Mouse (Mus musculus) embryo, embryonic 11 days (tissue): ENCODE measurements around the gene Trit1.
"Not testable (repeated sequence)": the region's sequence is repeated elsewhere in the genome, so short reads cannot be mapped to it uniquely, and the experiment has no call there.

Source experiments
- DNase-seq: peaks from one replicate; pipeline ENCODE4 v3.0.0-alpha.2; 2015

The Trit1 gene

DNA sequence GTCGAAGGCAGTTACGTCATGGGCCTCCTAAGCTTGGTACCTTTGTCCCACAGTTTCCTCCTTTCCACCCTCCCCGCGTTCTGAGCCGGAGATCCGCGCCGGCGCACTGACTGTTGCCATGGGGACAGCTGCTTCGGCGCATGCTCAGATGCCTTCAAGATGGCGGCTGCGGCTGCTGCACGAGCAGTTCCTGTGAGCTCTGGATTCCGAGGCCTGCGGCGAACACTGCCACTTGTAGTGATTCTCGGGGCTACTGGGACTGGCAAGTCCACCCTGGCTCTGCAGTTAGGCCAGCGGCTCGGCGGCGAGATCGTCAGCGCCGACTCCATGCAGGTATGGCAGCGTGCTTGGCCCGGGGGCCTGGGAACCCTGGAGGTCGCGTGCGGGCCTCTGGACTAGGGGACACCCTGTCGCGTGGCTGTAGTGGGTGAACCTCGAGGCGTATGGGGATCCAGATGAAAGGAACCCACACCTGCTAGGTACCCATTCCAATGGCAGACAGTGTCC lies at the start of gene Trit1:
TSS of gene Trit1 (plus strand) at position 147 of the 507 bp plus-strand sequence.
- DNase-seq: peak; percentile 97

- no peak for DNase-seq
These were observed 48.3 kb upstream of the Trit1 start for GRCm38 (mm10) chr4:122968106-122968505.

GRCm38 (mm10) chr4:122971191-122971590 lies 45.2 kb upstream of the Trit1 start:
- DNase-seq: no peak

DNA sequence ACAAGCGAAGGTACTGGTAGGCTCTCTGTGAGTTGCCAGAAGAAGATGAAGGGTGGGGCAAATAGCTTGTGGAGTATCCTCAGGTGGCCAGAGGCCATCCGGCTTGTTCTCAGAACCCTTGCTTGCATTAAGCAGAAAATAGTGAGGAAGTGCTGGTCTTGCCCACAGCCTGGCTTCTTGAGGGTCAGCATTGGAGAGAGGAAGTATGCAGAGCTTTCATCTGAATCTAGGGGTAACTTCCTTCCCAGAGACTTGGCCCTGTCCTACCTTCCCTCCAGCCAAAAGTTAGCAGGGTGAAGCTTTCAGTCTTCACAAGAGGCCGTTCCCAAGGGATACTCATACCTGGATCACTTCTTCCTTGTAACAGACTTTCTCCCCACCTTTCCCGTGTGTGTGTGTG lies 44.8 kb upstream of the Trit1 start:
- DNase-seq: no peak

DNA sequence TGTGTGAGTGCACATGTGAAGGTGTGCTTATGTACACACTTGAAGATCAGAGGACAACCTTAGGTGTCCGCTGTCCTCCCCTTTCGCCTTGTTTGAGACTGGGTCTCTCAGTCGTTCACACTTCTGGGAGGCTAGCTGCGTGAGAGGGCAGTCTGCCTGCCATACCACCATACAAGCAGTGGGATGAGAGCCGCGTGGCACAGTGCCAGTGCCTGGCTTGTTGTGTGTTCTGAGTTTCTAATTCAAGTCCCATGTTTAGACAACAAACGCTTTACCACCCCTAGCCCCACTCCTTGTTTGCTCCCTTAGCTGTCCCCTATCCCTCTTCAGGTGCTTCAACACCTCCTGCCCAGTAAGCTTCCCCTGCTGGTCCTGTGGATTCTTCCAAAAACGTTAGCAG lies 44.3 kb upstream of the Trit1 start:
- DNase-seq: no peak

- no peak for DNase-seq
These were observed 41.3 kb upstream of the Trit1 start for GRCm38 (mm10) chr4:122974976-122975520.

DNA sequence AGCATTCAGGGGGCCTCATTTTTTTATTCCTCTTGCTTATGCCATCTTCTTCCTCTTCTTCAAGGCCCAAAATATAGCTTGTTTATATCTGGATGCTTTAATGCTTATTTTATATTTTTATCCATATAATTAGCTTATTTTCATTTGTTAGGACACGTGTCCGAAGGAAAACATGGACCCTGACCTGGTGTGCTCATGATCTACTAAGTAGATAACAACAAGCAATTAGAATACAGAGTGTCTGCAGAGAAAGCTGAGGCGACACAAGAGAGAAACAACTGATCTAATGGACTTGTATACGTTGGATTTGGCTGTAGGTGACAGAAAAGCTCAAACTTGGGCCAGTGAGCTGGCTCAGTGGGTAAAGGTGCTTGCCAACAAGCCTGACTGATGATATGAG lies 39.5 kb upstream of the Trit1 start:
- no peak for DNase-seq

- DNase-seq: no peak
These were observed 37.5 kb upstream of the Trit1 start for GRCm38 (mm10) chr4:122978850-122979249.

- no peak for DNase-seq
These were observed 36.6 kb upstream of the Trit1 start for GRCm38 (mm10) chr4:122979826-122980225.

DNA sequence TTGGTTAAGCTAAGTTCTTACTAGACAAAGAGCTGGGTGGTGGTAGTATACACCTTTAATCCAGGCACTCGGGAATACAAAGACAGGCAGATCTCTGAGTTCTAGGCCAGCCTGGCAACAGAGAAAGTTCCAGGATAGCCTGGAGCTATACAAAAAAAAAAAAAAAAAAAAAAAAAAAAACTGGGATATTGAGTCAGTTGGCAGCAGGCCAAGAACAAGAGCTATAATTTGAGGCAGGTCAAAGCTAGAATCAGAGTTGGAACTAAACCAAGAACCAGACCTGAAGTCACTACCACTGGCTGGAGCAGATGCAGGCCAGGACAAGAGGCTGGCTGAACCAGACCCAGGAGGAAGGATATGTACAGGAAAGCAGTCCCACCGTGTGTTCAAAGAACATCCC lies 35.7 kb upstream of the Trit1 start:
- no peak for DNase-seq

DNA sequence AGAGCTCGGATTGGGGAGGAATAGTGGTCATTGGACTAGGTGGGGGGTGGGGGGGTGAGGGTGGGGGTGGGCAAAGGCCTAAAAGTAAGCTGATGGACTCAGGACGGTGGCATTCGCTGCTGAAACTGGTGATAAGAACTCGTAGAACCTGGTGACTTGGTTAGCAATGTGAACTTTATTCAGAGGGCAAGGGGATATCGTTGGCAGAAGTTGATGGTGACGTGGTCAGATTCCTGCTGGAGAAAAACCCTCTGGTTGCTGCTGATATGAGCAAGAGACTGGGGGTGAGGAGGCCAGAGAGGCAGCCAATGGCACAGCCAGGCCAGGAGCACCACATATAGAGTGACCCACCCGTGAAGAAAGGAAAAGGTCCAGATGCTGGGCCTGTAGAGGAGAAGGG lies 35.2 kb upstream of the Trit1 start:
- DNase-seq: no peak

- DNase-seq: no peak
These were observed 34.5 kb upstream of the Trit1 start for GRCm38 (mm10) chr4:122981930-122982329.

DNA sequence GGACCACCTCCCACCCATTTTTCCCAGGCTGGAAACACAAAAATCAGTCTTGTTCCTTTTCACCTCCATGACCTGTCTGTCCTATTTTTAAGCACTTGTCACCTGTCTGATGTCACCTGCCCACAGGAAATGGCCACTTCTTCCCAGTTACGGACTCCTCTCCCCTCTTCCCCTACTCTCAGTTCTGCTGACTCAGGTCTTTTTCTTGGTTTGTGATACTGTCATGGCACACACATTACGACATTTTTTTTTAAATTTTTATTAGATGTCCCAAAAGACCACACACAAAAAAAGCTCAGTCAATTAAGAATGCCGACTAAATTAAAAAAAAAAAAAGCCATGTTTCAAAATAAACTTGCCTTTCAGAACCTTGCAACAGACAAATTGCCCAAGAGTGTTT lies 33.9 kb upstream of the Trit1 start:
- DNase-seq: no peak

- peak; percentile 19 for DNase-seq
These were observed 32.7 kb upstream of the Trit1 start for GRCm38 (mm10) chr4:122983486-122984261.

DNA sequence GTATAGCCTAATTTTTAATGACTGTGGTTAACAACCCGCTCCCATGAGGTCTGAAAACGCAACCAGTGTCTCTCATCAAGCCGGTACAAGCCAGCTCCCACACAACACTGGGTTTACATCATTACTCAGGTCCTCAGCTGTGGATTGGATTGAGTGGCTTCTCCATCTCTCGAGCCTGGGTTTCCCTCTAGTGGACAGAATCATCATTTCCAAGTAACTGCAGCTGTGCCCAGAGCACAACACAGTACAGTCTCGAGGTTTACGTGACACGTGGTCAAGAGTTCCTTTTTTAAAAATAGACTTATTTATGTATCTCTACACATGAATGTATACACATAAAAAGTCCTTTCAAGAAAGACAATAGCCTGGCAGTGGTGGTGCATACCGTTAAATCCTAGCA lies 31.3 kb upstream of the Trit1 start:
- DNase-seq: peak; percentile 79

DNA sequence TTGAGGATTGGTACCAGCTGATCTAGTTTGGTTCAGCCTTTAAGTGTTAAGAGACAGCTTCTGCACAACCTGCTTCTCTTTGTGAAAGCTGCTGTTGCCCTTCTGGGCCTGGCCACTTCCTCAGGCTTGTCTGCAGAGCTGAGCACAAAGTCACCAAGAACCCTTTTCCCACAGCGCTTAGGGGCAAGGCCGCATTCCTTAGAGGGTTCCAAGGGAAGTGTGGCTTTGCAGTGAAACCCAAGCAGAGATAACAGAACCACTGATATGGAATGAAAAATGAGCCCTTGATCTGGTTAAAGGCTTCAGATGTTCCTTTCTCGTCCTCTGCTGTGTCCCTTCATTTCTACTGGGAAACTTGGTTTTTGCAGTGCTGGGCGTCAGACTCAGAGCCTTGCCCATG lies 29.0 kb upstream of the Trit1 start:
- DNase-seq: no peak

GRCm38 (mm10) chr4:122988004-122988403 lies 28.4 kb upstream of the Trit1 start:
- DNase-seq: not testable (repeated sequence)

DNA sequence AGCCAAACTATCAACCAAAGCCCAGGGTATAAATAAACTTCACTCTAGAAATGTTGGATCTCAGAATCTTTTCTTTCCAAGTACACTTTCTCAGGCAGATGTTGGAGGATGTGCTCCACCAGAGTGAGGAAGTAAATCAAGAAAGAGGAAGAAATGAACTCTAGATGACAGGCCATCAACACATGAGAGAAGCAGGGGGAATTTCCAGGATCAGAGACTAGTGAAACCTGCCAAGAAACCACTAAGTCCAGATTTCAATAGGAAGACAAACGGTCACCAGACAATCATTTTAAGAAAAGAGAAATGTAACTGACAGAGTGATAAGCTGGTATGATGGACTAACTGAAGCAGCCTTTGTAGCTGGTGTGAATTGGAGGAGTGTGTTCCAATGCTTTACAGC lies 25.2 kb upstream of the Trit1 start:
- no peak for DNase-seq

- DNase-seq: no peak
These were observed 24.1 kb upstream of the Trit1 start for GRCm38 (mm10) chr4:122992276-122992675.

- peak; percentile 96 for DNase-seq
These were observed 20.8 kb upstream of the Trit1 start, which contains the start of gene Mycl for GRCm38 (mm10) chr4:122995404-122996220. Gene Mycl, plus strand, starts transcription at chr4:122995652.

- no peak for DNase-seq
These were observed 20.2 kb upstream of the Trit1 start for GRCm38 (mm10) chr4:122996221-122996617.

GRCm38 (mm10) chr4:122996618-122997381 lies 19.6 kb upstream of the Trit1 start:
- peak; percentile 86 for DNase-seq
